9 mouse cellular contexts compared by ENCODE assay signal in genomic region chr8:111624081-111624852, GRCm38 (mm10). TPM values are rescaled to one million over a fixed set of nuclear protein-coding genes. Genes with fewer than 3 reads are reported as not detected.
A peak's percentile ranks its signal among the peaks of the same experiment; 100 is the strongest.
DNase-seq lines count a peak whose midpoint lies in the region; ATAC-seq lines count a peak whose summit lies in the region.
"Had no signal": no experiment of that assay in that cellular context is flagged by ENCODE, and none has a peak within 500 bp of the region (broad histone marks: within the 10 kb centered on the region; RNA-seq: fewer than 3 reads in every experiment).

No protein-coding gene starts in this region.

- DNase-seq in midbrain, embryonic 11.5 days (ENCODE audit: low spot score, missing footprints), result peak; percentile 72
- peak; percentile 92 for DNase-seq in adrenal gland, postnatal 14 days
- DNase-seq in gastrocnemius, postnatal 25 days, result peak; percentile 84
- peak; percentile 86 for DNase-seq in kidney, postnatal 14 days
- DNase-seq in spleen, postnatal 14 days (ENCODE audit: low spot score in 2 of 2), result no peak
- no peak for DNase-seq in T-cell, adult 2 months (ENCODE audit: low spot score)

- H3K9me3 ChIP-seq in midbrain, embryonic 11.5 days (ENCODE audit: control insufficient read depth, low read length), result no peaks in the 10 kb centered on the region
- H3K9me3 ChIP-seq in midbrain, embryonic 13.5 days, result no peaks in the 10 kb centered on the region
- H3K9me3 ChIP-seq: limb, embryonic 15.5 days had no signal

- H3K36me3 ChIP-seq in midbrain, embryonic 11.5 days (ENCODE audit: control insufficient read depth, insufficient read depth, low read length), result no peaks in the 10 kb centered on the region
- H3K36me3 ChIP-seq in midbrain, embryonic 13.5 days, result peaks cover 57% of the 10 kb centered on the region

- no peak overlapping the region for H3K27ac ChIP-seq in midbrain, embryonic 11.5 days (ENCODE audit: low read depth, low read length)
- no peak overlapping the region for H3K27ac ChIP-seq in midbrain, embryonic 13.5 days
- H3K27ac ChIP-seq: limb, embryonic 15.5 days had no signal

- H3K4me2 ChIP-seq in midbrain, embryonic 11.5 days, result no peak overlapping the region
- no peak overlapping the region for H3K4me2 ChIP-seq in midbrain, embryonic 13.5 days (replicated peaks)
- H3K4me2 ChIP-seq: limb, embryonic 15.5 days had no signal

- WGBS in midbrain, embryonic 11.5 days, result 88% methylated on average over 12 of the region's 12 CpGs
- 86% methylated on average over 12 of the region's 12 CpGs for WGBS in midbrain, embryonic 13.5 days

- no peaks in the 10 kb centered on the region for H3K27me3 ChIP-seq in midbrain, embryonic 11.5 days (ENCODE audit: control insufficient read depth, insufficient read depth, low read length)
- no peaks in the 10 kb centered on the region for H3K27me3 ChIP-seq in midbrain, embryonic 13.5 days
- H3K27me3 ChIP-seq: limb, embryonic 15.5 days had no signal

- no peak overlapping the region for H3K9ac ChIP-seq in midbrain, embryonic 11.5 days (ENCODE audit: low read length)
- no peak overlapping the region for H3K9ac ChIP-seq in midbrain, embryonic 13.5 days (replicated peaks)
- H3K9ac ChIP-seq: limb, embryonic 15.5 days had no signal

- H3K4me3 ChIP-seq in midbrain, embryonic 11.5 days (ENCODE audit: low read depth, low read length), result no peak overlapping the region
- no peak overlapping the region for H3K4me3 ChIP-seq in midbrain, embryonic 13.5 days (replicated peaks)
- H3K4me3 ChIP-seq: limb, embryonic 15.5 days had no signal

- H3K4me1 ChIP-seq in midbrain, embryonic 11.5 days (ENCODE audit: control insufficient read depth, insufficient read depth, low read length), result no peaks in the 10 kb centered on the region
- peaks cover 13% of the 10 kb centered on the region; the same call in 1 of the 2 replicates for H3K4me1 ChIP-seq in midbrain, embryonic 13.5 days (replicated peaks)

- ATAC-seq in midbrain, embryonic 11.5 days (ENCODE audit: low FRiP score), result no peak
- ATAC-seq in midbrain, embryonic 13.5 days, result no peak
- ATAC-seq in megakaryocyte-erythroid progenitor cell, adult 5-6 weeks (replicated peaks; ENCODE audit: low FRiP score, low TSS enrichment, poor library complexity, severe bottlenecking), result peak; percentile 35; the same call in 1 of the 2 replicates

RNA-seq across cellular contexts. Expression of gene Ldhd, which starts 5.9 kb away (rescaled TPM):
- 0.19 and 0.22 TPM in 2 replicates for polyA plus RNA-seq in midbrain, embryonic 11.5 days (2014; fragmentation: Nextera tagmentation; extraction: Ambion mirVana)
- 0.39 and 0.50 TPM in 2 replicates for polyA plus RNA-seq in midbrain, embryonic 13.5 days (2015; fragmentation: Nextera tagmentation; extraction: Ambion mirVana)
- 36.5 and 38.2 TPM in 2 replicates for total RNA-seq in adrenal gland, postnatal 14 days (2021)
- 10 to 100 TPM; 31.7 to 33.6 TPM for total RNA-seq in gastrocnemius, postnatal 25 days (2021)
- total RNA-seq in megakaryocyte-erythroid progenitor cell, adult 5-6 weeks (2014; fragmentation: Nextera tagmentation), result 0.15 and 1.1 TPM in 2 replicates
- 0.09 and 0.15 TPM in 2 replicates for total RNA-seq in megakaryocyte-erythroid progenitor cell, adult 5-6 weeks (2017)

RNA-seq across cellular contexts. Expression of gene Zfp1, which starts 18.9 kb away (rescaled TPM):
- polyA plus RNA-seq in midbrain, embryonic 11.5 days (2014; fragmentation: Nextera tagmentation; extraction: Ambion mirVana), result 23.8 and 25.6 TPM in 2 replicates
- polyA plus RNA-seq in midbrain, embryonic 13.5 days (2015; fragmentation: Nextera tagmentation; extraction: Ambion mirVana), result 28.8 and 29.2 TPM in 2 replicates
- 9.2 and 11.2 TPM in 2 replicates for total RNA-seq in adrenal gland, postnatal 14 days (2021)
- total RNA-seq in gastrocnemius, postnatal 25 days (2021), result 1 to 10 TPM; 5.3 to 6.8 TPM
- total RNA-seq in megakaryocyte-erythroid progenitor cell, adult 5-6 weeks (2014; fragmentation: Nextera tagmentation), result 13.5 and 13.9 TPM in 2 replicates
- total RNA-seq in megakaryocyte-erythroid progenitor cell, adult 5-6 weeks (2017), result 3.6 and 11.5 TPM in 2 replicates

Comparison
In these comparisons a context has a peak if more than half of its experiments do, and no peak if none do; other contexts are left out.
1. DNase-seq: peak in midbrain, embryonic 11.5 days (single experiment), adrenal gland, postnatal 14 days (single experiment), gastrocnemius, postnatal 25 days (single experiment) and kidney, postnatal 14 days (single experiment); none in spleen, postnatal 14 days (0 of 2) and T-cell, adult 2 months (single experiment).
2. RNA of gene Ldhd, which starts 5.9 kb away (total RNA-seq): 36.5 to 38.2 TPM in adrenal gland, postnatal 14 days and 31.7 to 33.6 TPM in gastrocnemius, postnatal 25 days; 0.09 to 1.1 TPM in megakaryocyte-erythroid progenitor cell, adult 5-6 weeks; every median in the first group is over 10 times any median in the second.